Mouse (Mus musculus): ENCODE data around the gene Tipin.
A peak's percentile ranks its signal among the peaks of the same experiment; 100 is the strongest.

The Tipin gene

DNA sequence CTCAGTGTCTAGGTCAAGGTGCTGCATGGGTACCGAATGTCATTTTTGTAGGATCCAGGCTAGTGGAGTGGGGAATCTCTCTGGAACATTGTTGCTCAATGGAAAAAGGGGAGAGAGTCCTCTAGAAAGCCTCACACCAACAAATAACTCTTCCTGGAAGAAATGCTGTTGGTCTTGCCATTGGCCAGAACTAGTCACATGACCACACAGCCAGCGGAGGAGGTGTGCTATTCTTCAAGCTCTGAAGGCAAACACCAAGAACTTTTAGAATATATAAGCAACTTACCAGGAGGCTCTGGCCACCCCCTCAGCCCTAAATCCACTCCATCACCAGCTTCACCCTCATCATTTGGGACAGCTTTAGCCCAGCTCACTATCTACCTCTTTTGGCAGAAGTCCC lies 62.3 kb downstream of the Tipin start:
- no peak for DNase-seq (ENCODE audit: low spot score)

DNA sequence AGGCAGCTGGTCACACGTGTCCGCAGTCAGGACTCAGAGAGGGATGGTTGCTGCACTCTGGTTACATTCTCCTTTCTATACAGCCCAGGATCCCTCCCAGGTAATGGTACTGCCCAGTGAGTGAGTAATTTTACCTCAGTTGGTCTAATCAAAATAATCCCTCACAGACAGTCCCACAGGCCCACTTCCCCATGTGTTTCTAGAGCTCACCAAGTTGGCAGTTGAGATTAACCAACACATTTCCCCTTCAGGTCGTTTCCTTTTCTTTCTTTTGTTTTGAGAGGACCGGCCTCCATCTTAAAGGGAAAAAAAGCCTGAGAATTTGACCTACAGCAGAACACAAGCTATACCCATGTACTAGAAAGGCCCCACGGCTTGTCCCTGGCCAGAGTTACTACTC lies 64.5 kb downstream of the Tipin start:
- no peak for DNase-seq (ENCODE audit: low spot score)

DNA sequence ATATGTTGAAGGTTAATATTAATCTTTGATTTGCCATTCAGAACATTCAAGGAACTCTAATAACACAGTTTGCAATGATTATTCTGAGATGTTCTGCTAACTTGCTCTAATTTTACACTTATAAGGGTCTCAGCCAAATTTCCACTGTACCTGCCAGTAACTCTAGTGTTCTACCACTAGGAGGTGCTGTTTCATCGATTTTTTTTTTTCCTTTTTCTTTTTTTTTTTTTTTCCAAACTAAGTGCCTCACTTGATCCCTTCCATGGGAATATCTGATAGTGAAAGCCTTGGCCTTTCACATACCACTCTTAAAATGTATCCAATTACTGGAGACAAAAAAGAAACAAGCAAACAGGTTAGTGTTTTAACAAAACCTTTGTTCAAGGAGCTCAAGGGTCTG lies 66.0 kb downstream of the Tipin start:
- DNase-seq (ENCODE audit: low spot score): peak; percentile 75

DNA sequence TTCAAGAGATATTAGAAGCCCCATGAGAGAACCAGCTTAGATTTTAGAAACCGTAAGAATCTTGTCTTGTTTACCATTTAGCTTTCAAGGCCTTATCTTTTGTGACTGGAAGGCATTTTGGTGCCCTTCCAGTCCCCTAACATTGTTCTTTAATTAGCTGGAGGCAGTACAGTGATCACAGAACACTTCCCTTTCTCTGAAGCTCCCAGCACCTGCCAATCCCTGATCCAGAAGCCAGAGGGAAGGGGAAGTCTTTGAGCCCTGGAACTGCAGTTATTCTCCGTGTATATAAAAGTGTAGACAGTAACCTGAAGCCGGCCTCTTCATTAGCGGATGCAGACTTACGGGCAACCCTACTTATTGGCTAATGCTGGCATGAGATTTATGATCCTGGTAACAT lies 68.1 kb downstream of the Tipin start:
- no peak for DNase-seq (ENCODE audit: low spot score)

DNA sequence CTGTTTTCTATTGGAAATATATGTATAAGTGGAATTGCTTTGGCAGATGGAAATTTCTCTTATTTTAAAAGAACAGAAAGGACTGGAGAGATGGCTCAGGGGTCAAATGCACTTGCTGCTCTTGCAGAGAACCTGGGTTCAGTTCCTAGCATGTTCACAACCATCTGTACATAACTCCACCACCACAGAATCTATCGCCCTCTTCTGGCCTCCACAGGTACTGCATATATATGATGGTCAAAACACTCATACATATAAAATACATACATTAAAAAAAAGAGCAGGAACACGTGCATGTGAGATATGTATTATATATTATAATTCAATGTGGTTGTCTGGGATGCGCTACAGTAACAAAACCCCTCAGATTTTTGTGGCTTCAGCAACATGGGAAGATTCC lies 69.8 kb downstream of the Tipin start:
- DNase-seq (ENCODE audit: low spot score): peak; percentile 33

All from retina, embryonic 14.5 days (tissue).